Mouse (Mus musculus) brain, embryonic 14.5 days (tissue): ENCODE results near the gene Tepsin. TPM values are rescaled to one million over a fixed set of nuclear protein-coding genes. Genes with fewer than 3 reads are reported as not detected.
A peak's percentile ranks its signal among the peaks of the same experiment; 100 is the strongest.

Experiments used
- DNase-seq: peaks from one replicate; pipeline ENCODE4 v3.0.0-alpha.2; 2011; ENCODE audit warnings: low read depth
- CTCF ChIP-seq: fragments of 200-500 bp; IDR thresholded peaks from 2 replicates; pipeline ENCODE4 v1.5.1; 2012; ENCODE audit warnings: inconsistent platforms, mild to moderate bottlenecking, moderate library complexity, borderline replicate concordance; ENCODE audit not compliant: insufficient read depth, insufficient read length; ENCODE audit errors: extremely low read depth
- POLR2A ChIP-seq: fragments of 200-500 bp; IDR thresholded peaks from 2 replicates; pipeline ENCODE4 v1.6.1; 2012; ENCODE audit warnings: mild to moderate bottlenecking, inconsistent platforms, borderline replicate concordance; ENCODE audit not compliant: poor library complexity, insufficient read depth, insufficient read length, severe bottlenecking; ENCODE audit errors: extremely low read depth
- polyA plus RNA-seq: library from polyadenylated mRNA; depleted of rRNA; stranded (reverse); fragments of >200 nt; gene quantifications from 2 replicates; pipeline ENCODE4 v1.2.3, GENCODE M21; 2012

The Tepsin gene
- polyA plus RNA-seq, 1 experiment, result 47.4 TPM

GRCm38 (mm10) chr11:120071731-120072320, 26.7 kb downstream of the Tepsin start:
- no peak for TF ChIP-seq CTCF
- TF ChIP-seq POLR2A, result no peak
- no peak for DNase-seq

- DNase-seq, result no peak
- TF ChIP-seq CTCF (no peak), POLR2A (no peak)
These were observed 27.5 kb downstream of the Tepsin start for GRCm38 (mm10) chr11:120071065-120071464.

GRCm38 (mm10) chr11:120070286-120070930, 28.1 kb downstream of the Tepsin start:
- TF ChIP-seq CTCF (no peak), POLR2A (no peak)
- no peak for DNase-seq

- TF ChIP-seq POLR2A (no peak), CTCF (no peak)
- no peak for DNase-seq
These were observed 29.3 kb downstream of the Tepsin start for GRCm38 (mm10) chr11:120069261-120069660.

GRCm38 (mm10) chr11:120067834-120068233, 30.7 kb downstream of the Tepsin start:
- DNase-seq, result peak; percentile 19
- TF ChIP-seq POLR2A (no peak), CTCF (peak; percentile 26; the same call in 1 of the 2 replicates)

- TF ChIP-seq CTCF, result peak; percentile 76
- no peak for TF ChIP-seq POLR2A
- DNase-seq, result peak; percentile 55
These were observed 33.2 kb downstream of the Tepsin start for GRCm38 (mm10) chr11:120065291-120065690.

- TF ChIP-seq CTCF (no peak), POLR2A (no peak)
- DNase-seq, result no peak
These were observed 33.9 kb downstream of the Tepsin start for GRCm38 (mm10) chr11:120064668-120065040.

GRCm38 (mm10) chr11:120064006-120064667, 34.4 kb downstream of the Tepsin start:
- no peak for DNase-seq
- TF ChIP-seq CTCF, result no peak
- no peak for TF ChIP-seq POLR2A

GRCm38 (mm10) chr11:120063326-120063725, 35.2 kb downstream of the Tepsin start:
- no peak for TF ChIP-seq CTCF
- TF ChIP-seq POLR2A, result no peak
- no peak for DNase-seq

- TF ChIP-seq POLR2A, result no peak
- TF ChIP-seq CTCF, result no peak
- DNase-seq, result no peak
These were observed 37.9 kb downstream of the Tepsin start for GRCm38 (mm10) chr11:120060634-120061033.

- TF ChIP-seq POLR2A, result no peak
- no peak for TF ChIP-seq CTCF
- DNase-seq, result no peak
These were observed 42.4 kb downstream of the Tepsin start for GRCm38 (mm10) chr11:120055953-120056732.

GRCm38 (mm10) chr11:120053846-120054245, 44.7 kb downstream of the Tepsin start:
- TF ChIP-seq CTCF (no peak), POLR2A (no peak)
- no peak for DNase-seq

- TF ChIP-seq POLR2A, result no peak
- no peak for TF ChIP-seq CTCF
- no peak for DNase-seq
These were observed 46.3 kb downstream of the Tepsin start for GRCm38 (mm10) chr11:120052274-120052673.
